23 mouse cellular contexts compared by ENCODE assay signal in genomic region chr12:113135401-113135800, GRCm38 (mm10). TPM values are rescaled to one million over a fixed set of nuclear protein-coding genes. Genes with fewer than 3 reads are reported as not detected.
"Had no signal": no experiment of that assay in that cellular context is flagged by ENCODE, and none has a peak within 500 bp of the region (broad histone marks: within the 10 kb centered on the region; RNA-seq: fewer than 3 reads in every experiment).

No protein-coding gene starts in this region.

- H3K4me2 ChIP-seq: limb, embryonic 12.5 days; limb, embryonic 15.5 days; liver, embryonic 11.5 days; lung, embryonic 14.5 days; midbrain, embryonic 12.5 days; midbrain, embryonic 15.5 days; neural tube, embryonic 12.5 days; neural tube, embryonic 15.5 days had no signal

- H3K9ac ChIP-seq: limb, embryonic 12.5 days; limb, embryonic 15.5 days; liver, embryonic 14.5 days; liver, postnatal 0 days; lung, embryonic 14.5 days; midbrain, embryonic 12.5 days; midbrain, embryonic 15.5 days; neural tube, embryonic 12.5 days; neural tube, embryonic 15.5 days had no signal

- H3K9me3 ChIP-seq: limb, embryonic 12.5 days; limb, embryonic 15.5 days; midbrain, embryonic 12.5 days; midbrain, embryonic 15.5 days; neural tube, embryonic 12.5 days; neural tube, embryonic 15.5 days had no signal

- ATAC-seq: liver, postnatal 0 days; lung, postnatal 0 days; midbrain, embryonic 15.5 days had no signal

- H3K27ac ChIP-seq: kidney, postnatal 0 days; layer of hippocampus, adult 2 months; limb, embryonic 12.5 days; limb, embryonic 15.5 days; liver, embryonic 14.5 days; macrophage; midbrain, embryonic 12.5 days; midbrain, embryonic 15.5 days; neural tube, embryonic 12.5 days; neural tube, embryonic 15.5 days; stomach, postnatal 0 days had no signal

- H3K4me3 ChIP-seq: layer of hippocampus, adult 2 months; limb, embryonic 12.5 days; limb, embryonic 15.5 days; midbrain, embryonic 12.5 days; midbrain, embryonic 15.5 days; neural tube, embryonic 12.5 days; neural tube, embryonic 15.5 days had no signal

- H3K27me3 ChIP-seq: midbrain, embryonic 12.5 days; midbrain, embryonic 15.5 days; neural tube, embryonic 12.5 days; neural tube, embryonic 15.5 days had no signal

- DNase-seq: kidney, postnatal 25 days; layer of hippocampus, adult 9-11 months; left cerebral cortex, postnatal 4 days; liver, postnatal 0 days; lung, embryonic 14.5 days; right cerebral cortex, adult 18-20 months; right cerebral cortex, postnatal 14 days; right cerebral cortex, postnatal 4 days; thymus, adult 18-20 months; thymus, postnatal 36 days had no signal

RNA-seq across cellular contexts. Expression of gene Tmem121, which starts 50.3 kb away (rescaled TPM):
- polyA plus RNA-seq: macrophage had no signal
